Mouse (Mus musculus): Measurements from ENCODE around the gene Fasn.
A peak's percentile ranks its signal among the peaks of the same experiment; 100 is the strongest.

DNA sequence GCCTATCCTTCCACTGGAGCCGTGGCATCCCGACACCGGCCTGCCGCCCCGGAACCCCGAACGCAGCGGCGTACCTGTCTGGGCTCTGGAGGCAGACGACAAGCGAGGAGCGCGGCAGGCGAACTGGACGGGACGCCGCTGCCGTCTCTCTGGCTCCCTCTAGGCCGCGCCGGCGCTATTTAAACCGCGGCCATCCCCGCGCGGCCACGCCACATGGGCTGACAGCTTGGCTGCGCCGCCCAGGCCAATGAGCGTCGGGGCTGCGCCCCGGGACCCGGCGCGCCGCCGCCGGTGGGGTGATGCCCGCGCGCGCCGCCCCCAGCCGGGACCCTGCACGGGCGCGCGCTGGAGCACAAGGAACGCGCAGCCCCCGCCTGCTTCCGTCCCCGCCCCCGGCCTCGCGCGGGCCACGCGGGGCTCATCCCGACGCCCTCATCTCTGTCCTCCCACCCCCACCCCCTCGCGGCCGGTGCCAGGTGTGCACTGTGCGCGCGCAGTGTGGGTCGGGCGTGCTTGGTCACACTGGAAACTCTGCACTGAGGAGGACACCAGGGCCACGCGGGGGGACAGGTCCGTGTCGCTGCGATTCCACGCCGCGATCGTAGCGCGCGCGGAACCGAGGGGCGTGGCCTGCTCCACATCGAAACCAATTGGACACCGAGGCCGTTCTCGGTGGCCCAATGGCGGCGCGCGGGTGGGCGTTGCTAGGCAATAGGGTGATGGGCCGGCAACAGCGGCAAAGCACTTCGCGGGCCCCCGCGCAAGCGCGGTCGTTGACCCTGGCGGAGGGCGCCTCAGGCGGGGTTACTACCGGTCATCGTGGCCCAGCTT is at the start of gene Fasn:
- TF ChIP-seq EP300 (optimal IDR thresholded peaks at IDR 0.05): no peak
- TF ChIP-seq CTCF (IDR thresholded peaks at IDR 0.05; ENCODE audit: low read depth): peak; percentile 73

Data from stomach, postnatal 0 days (tissue).